Mouse (Mus musculus) heart, adult 2 months (tissue): ENCODE measurements at regions not wholly inside any gene's neighbourhood (a gene's known extent, or its start where the extent isn't known, plus 50 kb on each side); places are given as distances from the start of the nearest gene placed in this dataset.
A peak's percentile ranks its signal among the peaks of the same experiment; 100 is the strongest.

ENCODE experiments used
- DNase-seq, 2 experiments: peaks; one replicate each; pipeline ENCODE4 v3.0.0; 2021
- H3K27ac ChIP-seq: fragments of 200-600 bp; 2 replicates; pipeline ENCODE4 v1.8.1; 2022
- H3K27me3 ChIP-seq: fragments of 200-500 bp; 2 replicates; pipeline ENCODE4 v1.6.1; 2012; ENCODE audit warnings: mild to moderate bottlenecking, low read length, inconsistent platforms, mixed read lengths; ENCODE audit not compliant: control insufficient read depth, insufficient read depth
- H3K36me3 ChIP-seq: fragments of 200-500 bp; 2 replicates; pipeline ENCODE4 v1.6.1; 2012; ENCODE audit warnings: low read length, inconsistent platforms; ENCODE audit not compliant: control insufficient read depth, insufficient read depth
- H3K4me1 ChIP-seq: fragments of 200-500 bp; 2 replicates; pipeline ENCODE4 v1.6.1; 2011; ENCODE audit warnings: low read length; ENCODE audit not compliant: control insufficient read depth, insufficient read depth
- H3K4me3 ChIP-seq: fragments of 200-600 bp; 2 replicates; pipeline ENCODE4 v1.8.1; 2022
- H3K79me2 ChIP-seq: fragments of 200-500 bp; replicated peaks from 2 replicates; pipeline ENCODE4 v1.6.1; 2012; ENCODE audit warnings: mild to moderate bottlenecking, inconsistent platforms, low read length, moderate library complexity, mixed read lengths; ENCODE audit not compliant: control insufficient read depth, insufficient read depth
- H3K9ac ChIP-seq: fragments of 200-500 bp; 2 replicates; pipeline ENCODE4 v1.6.1; 2012; ENCODE audit warnings: low read depth, mild to moderate bottlenecking, control low read depth, inconsistent platforms, low read length, mixed read lengths
- CTCF ChIP-seq: fragments of 200-600 bp; IDR thresholded peaks from 2 replicates; pipeline ENCODE4 v1.8.1; 2022; ENCODE audit warnings: antibody characterized with exemption, mild to moderate bottlenecking, moderate library complexity
- EP300 ChIP-seq: fragments of 200-500 bp; IDR thresholded peaks from 2 replicates; pipeline ENCODE4 v1.6.1; 2011; ENCODE audit warnings: low read depth, low read length, control low read depth; ENCODE audit not compliant: insufficient read depth
- POLR2A ChIP-seq: fragments of 200-500 bp; IDR thresholded peaks from 2 replicates; pipeline ENCODE4 v1.6.1; 2011; ENCODE audit warnings: mild to moderate bottlenecking, low read depth, low read length, control low read depth; ENCODE audit not compliant: insufficient read depth
- WGBS: fragments of 180-500 bp; shearing (Covaris S2); methylation state at CpG from one replicate; pipeline ENCODE4 v1.1.7; 2018; 5-methylcytosine and 5-hydroxymethylcytosine counted together
- intact Hi-C: fragments of 180-260 bp; cut with DNase I; formaldehyde crosslinking; loops from one replicate; pipeline ENCODE4 v1.15.1; 2025

DNA sequence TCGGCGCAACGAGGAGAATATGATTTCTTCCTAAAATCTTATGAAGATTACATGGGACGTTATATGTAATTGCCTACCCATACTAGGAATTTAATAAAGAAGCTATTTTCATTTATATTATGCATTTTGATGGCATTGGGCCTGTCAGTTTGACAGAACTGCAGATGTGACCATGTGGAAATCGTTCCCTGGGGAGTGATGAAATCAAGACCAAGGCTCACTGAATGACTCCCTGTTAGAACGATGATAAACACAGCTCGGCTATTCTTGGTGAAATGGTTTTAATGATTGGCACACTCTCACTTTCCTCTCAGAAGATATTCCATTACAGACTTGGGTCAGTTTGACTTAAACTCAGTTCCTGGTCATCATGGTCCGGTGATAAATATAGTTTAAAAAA is 246.4 kb downstream of the Btg1 start:
- 64% methylated on average over 8 of the region's 8 CpGs for WGBS
- H3K27ac ChIP-seq, result no peak overlapping the region
- no peaks in the 10 kb centered on the region for H3K79me2 ChIP-seq
- H3K4me1 ChIP-seq, result no peaks in the 10 kb centered on the region
- DNase-seq, result no peak
- H3K36me3 ChIP-seq, result no peaks in the 10 kb centered on the region
- no peak overlapping the region for H3K9ac ChIP-seq
- no peak overlapping the region for H3K4me3 ChIP-seq
- intact Hi-C loops, result loop anchor here (5.0 kb wide), 2 partner anchors 111 to 241 kb away; no protein-coding TSS in a partner anchor
- H3K27me3 ChIP-seq, result no peaks in the 10 kb centered on the region
- TF ChIP-seq CTCF, result no peak
- no peak for TF ChIP-seq EP300

DNA sequence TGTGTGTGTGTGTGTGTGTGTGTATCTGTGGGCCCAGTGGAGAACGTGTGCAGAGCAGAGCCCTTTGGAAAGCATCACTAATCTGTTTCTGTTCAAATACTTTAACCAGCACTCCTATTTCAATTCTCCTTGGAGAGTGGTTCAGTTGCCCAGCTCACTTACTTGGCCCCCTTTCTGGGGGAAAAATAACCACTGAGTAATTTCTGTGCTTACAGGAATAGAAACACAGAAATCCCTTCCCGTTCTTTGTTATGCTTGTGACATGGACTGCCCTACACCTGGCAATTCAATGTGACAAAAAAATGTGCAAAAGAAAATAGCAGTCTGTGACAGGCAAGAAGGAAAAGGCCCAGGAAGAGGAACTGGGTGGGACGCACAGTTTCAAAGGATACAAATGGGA is 249.7 kb downstream of the Btg1 start:
- DNase-seq, result no peak
- TF ChIP-seq POLR2A, result no peak
- TF ChIP-seq CTCF, result no peak
- TF ChIP-seq EP300, result no peak
- no peaks in the 10 kb centered on the region for H3K4me1 ChIP-seq
- 48% methylated on average over 3 of the region's 3 CpGs for WGBS
- no peaks in the 10 kb centered on the region for H3K79me2 ChIP-seq
- intact Hi-C loops, result no loop called here
- H3K27ac ChIP-seq, result no peak overlapping the region
- no peak overlapping the region for H3K9ac ChIP-seq
- no peak overlapping the region for H3K4me3 ChIP-seq
- H3K36me3 ChIP-seq, result no peaks in the 10 kb centered on the region
- H3K27me3 ChIP-seq, result no peaks in the 10 kb centered on the region

DNA sequence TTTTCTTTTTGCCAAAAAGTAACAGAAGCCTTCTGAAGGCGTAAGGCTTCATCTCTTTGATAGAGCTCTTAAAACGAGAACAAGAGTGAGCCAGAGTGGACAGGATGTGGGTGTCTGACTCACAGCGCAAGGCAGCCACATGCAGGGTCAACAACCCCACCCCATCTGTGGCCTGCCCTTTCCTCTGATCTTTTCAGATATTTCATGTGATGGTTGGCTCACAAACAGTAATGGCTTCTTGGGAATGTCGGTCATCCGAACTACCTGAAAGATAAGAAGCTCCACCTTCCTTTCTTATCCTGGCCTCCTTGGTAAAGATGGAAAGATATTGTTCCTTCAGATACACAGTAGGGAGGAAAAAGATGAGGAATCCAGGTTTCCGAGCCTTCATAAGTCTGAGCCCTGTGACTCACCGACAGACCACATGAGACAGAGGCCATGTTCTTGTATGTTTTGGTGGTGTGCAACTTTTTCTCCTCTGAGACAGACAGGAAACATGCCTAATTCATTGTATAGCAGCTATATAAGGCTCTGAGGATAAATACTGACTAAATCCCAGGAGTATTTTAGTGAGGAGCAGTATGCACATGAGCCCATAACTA is 254.9 kb downstream of the Btg1 start:
- Histone ChIP-seq H3K9ac (no peak overlapping the region), H3K4me1 (peaks cover under 1% of the 10 kb centered on the region), H3K27ac (no peak overlapping the region), H3K4me3 (no peak overlapping the region), H3K36me3 (no peaks in the 10 kb centered on the region), H3K27me3 (no peaks in the 10 kb centered on the region), H3K79me2 (no peaks in the 10 kb centered on the region)
- 46% methylated on average over 7 of the region's 7 CpGs for whole genome bisulfite sequencing
- TF ChIP-seq POLR2A (no peak), EP300 (no peak), CTCF (no peak)
- DNase-seq, result peak in 1 of 2 experiments; percentile 15
- intact Hi-C loops, result no loop called here

DNA sequence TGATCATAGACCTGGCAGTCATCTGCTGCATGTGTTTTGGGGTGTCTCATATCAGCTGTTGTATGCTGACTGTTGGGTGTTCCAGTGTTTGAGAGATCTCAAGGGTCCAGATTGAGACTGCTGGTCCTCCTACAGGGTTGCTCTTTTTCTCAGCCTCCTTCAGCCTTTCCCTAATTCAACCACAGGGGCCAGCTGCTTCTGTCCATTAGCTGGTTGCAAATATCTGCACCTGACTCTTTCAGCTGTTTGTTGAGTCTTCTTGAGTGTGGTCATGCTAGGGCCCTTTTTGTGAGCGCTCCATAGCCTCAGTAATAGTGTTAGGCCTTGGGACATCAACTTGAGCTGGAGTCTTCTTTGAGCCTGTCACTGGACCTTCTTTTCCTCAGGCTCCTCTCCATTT is 257.8 kb downstream of the Btg1 start:
- no peak for DNase-seq
- WGBS, result 97% methylated on average over 1 of the region's 1 CpGs
- Histone ChIP-seq H3K36me3 (no peaks in the 10 kb centered on the region), H3K79me2 (no peaks in the 10 kb centered on the region), H3K9ac (no peak overlapping the region), H3K27me3 (no peaks in the 10 kb centered on the region), H3K27ac (no peak overlapping the region), H3K4me1 (peaks cover 2% of the 10 kb centered on the region), H3K4me3 (no peak overlapping the region)
- TF ChIP-seq CTCF (no peak), POLR2A (no peak), EP300 (no peak)
- intact Hi-C loops, result no loop called here

DNA sequence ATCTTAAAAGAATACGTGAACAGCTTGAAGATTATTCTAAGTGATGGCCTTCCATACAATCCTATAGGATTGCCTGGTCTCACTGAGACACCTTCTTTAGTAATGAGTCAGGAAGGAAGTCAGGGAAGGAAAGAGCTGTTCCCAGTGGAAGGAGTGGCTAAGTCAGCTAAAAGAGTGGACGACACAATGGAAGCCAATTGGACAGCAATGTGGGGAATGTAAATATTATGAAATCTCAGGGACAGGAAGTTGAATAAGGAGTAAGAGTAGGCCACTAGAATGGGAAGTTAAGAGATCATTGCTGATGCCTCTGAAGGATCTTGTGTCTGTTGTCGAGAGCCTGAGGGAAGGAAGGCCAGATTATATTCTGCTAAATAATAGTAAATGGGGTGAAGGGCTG is 258.9 kb downstream of the Btg1 start:
- no peak overlapping the region for H3K27ac ChIP-seq
- H3K4me1 ChIP-seq, result peaks cover 2% of the 10 kb centered on the region
- H3K9ac ChIP-seq, result no peak overlapping the region
- no peak for DNase-seq
- intact Hi-C loops, result no loop called here
- 57% methylated on average over 3 of the region's 3 CpGs for WGBS
- TF ChIP-seq EP300 (no peak), POLR2A (no peak), CTCF (no peak)
- no peaks in the 10 kb centered on the region for H3K36me3 ChIP-seq
- H3K4me3 ChIP-seq, result no peak overlapping the region
- H3K27me3 ChIP-seq, result no peaks in the 10 kb centered on the region
- no peaks in the 10 kb centered on the region for H3K79me2 ChIP-seq

DNA sequence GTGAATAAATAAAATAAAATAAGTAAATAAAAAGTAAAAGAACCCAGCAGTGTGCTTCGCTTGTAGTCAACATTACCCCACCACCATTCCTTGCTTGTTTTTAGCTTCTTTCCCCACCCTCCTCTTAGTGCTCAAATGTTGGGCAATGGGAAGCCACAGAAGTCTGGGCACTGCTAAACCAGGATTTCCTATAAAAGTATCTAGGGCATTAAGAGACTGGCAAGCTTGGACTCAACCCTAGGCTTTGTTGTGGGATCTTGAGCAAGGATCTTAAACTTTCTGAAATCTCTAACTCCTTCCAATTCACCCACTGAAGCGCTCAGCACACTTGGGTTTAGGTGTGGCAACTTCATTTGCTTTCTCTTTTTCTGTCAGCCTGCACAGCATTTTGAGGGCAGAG is 262.6 kb downstream of the Btg1 start:
- WGBS, result 97% methylated on average over 2 of the region's 2 CpGs
- Histone ChIP-seq H3K27ac (no peak overlapping the region), H3K27me3 (no peaks in the 10 kb centered on the region), H3K9ac (no peak overlapping the region), H3K79me2 (no peaks in the 10 kb centered on the region), H3K4me1 (peaks cover 2% of the 10 kb centered on the region; the same call in 1 of the 2 replicates), H3K36me3 (no peaks in the 10 kb centered on the region), H3K4me3 (no peak overlapping the region)
- TF ChIP-seq EP300 (no peak), POLR2A (no peak), CTCF (no peak)
- no peak for DNase-seq
- intact Hi-C loops, result no loop called here

DNA sequence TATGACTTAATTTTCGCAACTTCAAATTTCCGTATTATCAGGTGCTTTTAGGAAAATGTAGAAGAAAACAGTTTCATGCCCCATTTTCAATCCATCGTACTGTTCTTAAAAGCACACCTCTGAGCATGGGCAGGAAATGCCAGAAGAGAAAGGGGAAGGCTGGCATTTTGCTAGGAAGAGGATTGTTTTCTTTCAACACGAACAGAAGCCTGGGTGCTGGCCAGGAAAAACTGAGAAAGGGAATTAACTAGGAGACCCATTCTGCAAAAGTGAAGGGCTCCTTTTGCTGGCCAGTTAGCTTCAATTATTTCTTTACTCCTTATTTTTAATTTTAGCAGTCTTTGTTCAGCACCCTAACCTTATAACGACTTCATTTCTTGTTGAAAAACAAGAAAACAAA is 264.0 kb downstream of the Btg1 start:
- no peaks in the 10 kb centered on the region for H3K27me3 ChIP-seq
- no peak overlapping the region for H3K27ac ChIP-seq
- WGBS, result 58% methylated on average over 5 of the region's 5 CpGs
- DNase-seq, result no peak
- H3K36me3 ChIP-seq, result no peaks in the 10 kb centered on the region
- H3K4me1 ChIP-seq, result peaks cover 2% of the 10 kb centered on the region; the same call in 1 of the 2 replicates
- H3K79me2 ChIP-seq, result no peaks in the 10 kb centered on the region
- H3K9ac ChIP-seq, result no peak overlapping the region
- no peak overlapping the region for H3K4me3 ChIP-seq
- intact Hi-C loops, result no loop called here
- TF ChIP-seq CTCF (no peak), POLR2A (no peak), EP300 (no peak)
